Mouse (Mus musculus): ENCODE measurements around the gene Itga4.

GRCm38 (mm10) chr2:79372486-79373200, 117.4 kb downstream of the Itga4 start:
- TF ChIP-seq CTCF (conservative IDR thresholded peaks at IDR 0.05; ENCODE audit: low read length) (peak; percentile 32), POU5F1 (IDR thresholded peaks at IDR 0.05; ENCODE audit: borderline replicate concordance, low read length) (no peak)
